Mouse (Mus musculus) forebrain, embryonic 12.5 days (tissue): ENCODE results near the gene Strip1. TPM values are rescaled to one million over a fixed set of nuclear protein-coding genes. Genes with fewer than 3 reads are reported as not detected.
A peak's percentile ranks its signal among the peaks of the same experiment; 100 is the strongest.

ENCODE experiments used
- ATAC-seq: fragments of 200-750 bp; cut with Nextera tagmentation; 2 replicates; pipeline ENCODE4 v1.8.0; 2017; ENCODE audit warnings: moderate TSS enrichment; ENCODE audit not compliant: low FRiP score
- H3K27ac ChIP-seq: fragments of 300-500 bp; sonication (generic); 2 replicates; pipeline ENCODE4 v1.5.1; 2016; ENCODE audit warnings: mild to moderate bottlenecking
- H3K27me3 ChIP-seq: fragments of 300-500 bp; sonication (generic); 2 replicates; pipeline ENCODE4 v1.6.1; 2016; ENCODE audit warnings: mild to moderate bottlenecking
- H3K36me3 ChIP-seq: fragments of 300-500 bp; sonication (generic); replicated peaks from 2 replicates; pipeline ENCODE4 v1.6.1; 2016; ENCODE audit warnings: mild to moderate bottlenecking
- H3K4me1 ChIP-seq: fragments of 300-500 bp; sonication (generic); 2 replicates; pipeline ENCODE4 v1.6.1; 2016
- H3K4me2 ChIP-seq: fragments of 300-500 bp; sonication (generic); 2 replicates; pipeline ENCODE4 v1.6.1; 2016; ENCODE audit warnings: mild to moderate bottlenecking, moderate library complexity
- H3K4me3 ChIP-seq: fragments of 300-500 bp; sonication (generic); replicated peaks from 2 replicates; pipeline ENCODE4 v1.5.1; 2016; ENCODE audit warnings: mild to moderate bottlenecking
- H3K9ac ChIP-seq: fragments of 300-500 bp; sonication (generic); 2 replicates; pipeline ENCODE4 v1.6.1; 2016; ENCODE audit warnings: mild to moderate bottlenecking
- H3K9me3 ChIP-seq: fragments of 300-500 bp; sonication (generic); 2 replicates; pipeline ENCODE4 v1.6.1; 2016
- WGBS: fragments of 180-500 bp; shearing (Covaris S2); methylation state at CpG from one replicate; pipeline ENCODE4 v1.1.7; 2016; 5-methylcytosine and 5-hydroxymethylcytosine counted together
- polyA plus RNA-seq: library from polyadenylated mRNA; unstranded; fragments of >200 nt; fragmentation: Nextera tagmentation; extraction: Ambion mirVana; gene quantifications from 2 replicates; pipeline ENCODE4 v1.2.1, GENCODE M21; 2016

Strip1 gene
- polyA plus RNA-seq, 1 experiment from 2014 or later: 115 TPM

GRCm38 (mm10) chr3:107624424-107624823, 7.1 kb downstream of the Strip1 start:
- no peak overlapping the region for H3K27ac ChIP-seq
- 95% methylated on average over 8 of the region's 8 CpGs for WGBS
- no peak for ATAC-seq
- no peak overlapping the region for H3K4me3 ChIP-seq
- H3K9ac ChIP-seq: no peak overlapping the region
- H3K4me1 ChIP-seq: peaks cover 7% of the 10 kb centered on the region
- peaks cover 91% of the 10 kb centered on the region for H3K36me3 ChIP-seq
- H3K4me2 ChIP-seq: no peak overlapping the region
- H3K27me3 ChIP-seq: no peaks in the 10 kb centered on the region
- no peaks in the 10 kb centered on the region for H3K9me3 ChIP-seq

GRCm38 (mm10) chr3:107622537-107622936, 9.0 kb downstream of the Strip1 start:
- no peak for ATAC-seq
- Histone ChIP-seq H3K9me3 (no peaks in the 10 kb centered on the region), H3K4me3 (no peak overlapping the region), H3K4me1 (no peaks in the 10 kb centered on the region), H3K9ac (no peak overlapping the region), H3K36me3 (peaks cover 96% of the 10 kb centered on the region), H3K27me3 (no peaks in the 10 kb centered on the region), H3K27ac (no peak overlapping the region), H3K4me2 (no peak overlapping the region)
- 97% methylated on average over 7 of the region's 7 CpGs for WGBS

- H3K4me1 ChIP-seq: no peaks in the 10 kb centered on the region
- H3K4me2 ChIP-seq: no peak overlapping the region
- no peaks in the 10 kb centered on the region for H3K9me3 ChIP-seq
- no peak overlapping the region for H3K9ac ChIP-seq
- peaks cover 96% of the 10 kb centered on the region for H3K36me3 ChIP-seq
- no peaks in the 10 kb centered on the region for H3K27me3 ChIP-seq
- no peak for ATAC-seq
- H3K4me3 ChIP-seq: no peak overlapping the region
- WGBS: 91% methylated on average over 21 of the region's 21 CpGs
- H3K27ac ChIP-seq: no peak overlapping the region
Observed at GRCm38 (mm10) chr3:107621286-107622075, 10.0 kb downstream of the Strip1 start.

- no peak overlapping the region for H3K4me2 ChIP-seq
- H3K27me3 ChIP-seq: no peaks in the 10 kb centered on the region
- no peak for ATAC-seq
- WGBS: 89% methylated on average over 6 of the region's 6 CpGs
- no peak overlapping the region for H3K9ac ChIP-seq
- H3K36me3 ChIP-seq: peaks cover 96% of the 10 kb centered on the region
- H3K4me3 ChIP-seq: no peak overlapping the region
- no peaks in the 10 kb centered on the region for H3K4me1 ChIP-seq
- H3K27ac ChIP-seq: no peak overlapping the region
- no peaks in the 10 kb centered on the region for H3K9me3 ChIP-seq
Observed at GRCm38 (mm10) chr3:107619911-107620310, 11.6 kb downstream of the Strip1 start.

GRCm38 (mm10) chr3:107617800-107618199, 13.7 kb downstream of the Strip1 start:
- Histone ChIP-seq H3K36me3 (peaks cover 96% of the 10 kb centered on the region), H3K4me3 (no peak overlapping the region), H3K27me3 (no peaks in the 10 kb centered on the region), H3K4me2 (no peak overlapping the region), H3K9me3 (no peaks in the 10 kb centered on the region), H3K27ac (no peak overlapping the region), H3K4me1 (no peaks in the 10 kb centered on the region), H3K9ac (no peak overlapping the region)
- ATAC-seq: no peak
- WGBS: 94% methylated on average over 3 of the region's 3 CpGs

- Histone ChIP-seq H3K9ac (no peak overlapping the region), H3K27me3 (no peaks in the 10 kb centered on the region), H3K27ac (no peak overlapping the region), H3K4me2 (no peak overlapping the region), H3K36me3 (peaks cover 76% of the 10 kb centered on the region), H3K4me3 (no peak overlapping the region), H3K4me1 (no peaks in the 10 kb centered on the region), H3K9me3 (no peaks in the 10 kb centered on the region)
- 89% methylated on average over 11 of the region's 11 CpGs for WGBS
- peak; percentile 50 for ATAC-seq
Observed at GRCm38 (mm10) chr3:107612902-107613525, 18.5 kb downstream of the Strip1 start.

- H3K4me1 ChIP-seq: no peaks in the 10 kb centered on the region
- H3K36me3 ChIP-seq: peaks cover 59% of the 10 kb centered on the region
- H3K4me2 ChIP-seq: no peak overlapping the region
- WGBS: 77% methylated on average over 4 of the region's 4 CpGs
- H3K27me3 ChIP-seq: no peaks in the 10 kb centered on the region
- no peak overlapping the region for H3K4me3 ChIP-seq
- no peaks in the 10 kb centered on the region for H3K9me3 ChIP-seq
- no peak overlapping the region for H3K9ac ChIP-seq
- H3K27ac ChIP-seq: no peak overlapping the region
- ATAC-seq: no peak
Observed at GRCm38 (mm10) chr3:107611394-107611793, 20.1 kb downstream of the Strip1 start.

GRCm38 (mm10) chr3:107609376-107609775, 22.1 kb downstream of the Strip1 start:
- no peaks in the 10 kb centered on the region for H3K27me3 ChIP-seq
- no peak overlapping the region for H3K9ac ChIP-seq
- H3K9me3 ChIP-seq: no peaks in the 10 kb centered on the region
- H3K36me3 ChIP-seq: peaks cover 39% of the 10 kb centered on the region
- no peak for ATAC-seq
- H3K4me1 ChIP-seq: no peaks in the 10 kb centered on the region
- 64% methylated on average over 3 of the region's 3 CpGs for WGBS
- H3K4me3 ChIP-seq: no peak overlapping the region
- H3K27ac ChIP-seq: no peak overlapping the region
- no peak overlapping the region for H3K4me2 ChIP-seq

- Histone ChIP-seq H3K27me3 (0 out of 2 replicates have a peak, but pooled peaks cover 3% of the 10 kb centered on the region), H3K27ac (no peak overlapping the region), H3K4me1 (no peaks in the 10 kb centered on the region), H3K4me2 (no peak overlapping the region), H3K4me3 (no peak overlapping the region), H3K36me3 (peaks cover 34% of the 10 kb centered on the region), H3K9ac (no peak overlapping the region), H3K9me3 (no peaks in the 10 kb centered on the region)
- no peak for ATAC-seq
- WGBS: 83% methylated on average over 4 of the region's 4 CpGs
Observed at GRCm38 (mm10) chr3:107608808-107609207, 22.7 kb downstream of the Strip1 start.

GRCm38 (mm10) chr3:107607221-107607620, 24.3 kb downstream of the Strip1 start:
- ATAC-seq: no peak
- H3K4me1 ChIP-seq: no peaks in the 10 kb centered on the region
- H3K9ac ChIP-seq: no peak overlapping the region
- H3K4me3 ChIP-seq: no peak overlapping the region
- 0 out of 2 replicates have a peak, but pooled peaks cover 6% of the 10 kb centered on the region for H3K27me3 ChIP-seq
- 90% methylated on average over 8 of the region's 8 CpGs for WGBS
- H3K4me2 ChIP-seq: no peak overlapping the region
- H3K27ac ChIP-seq: no peak overlapping the region
- no peaks in the 10 kb centered on the region for H3K9me3 ChIP-seq
- peaks cover 18% of the 10 kb centered on the region for H3K36me3 ChIP-seq

GRCm38 (mm10) chr3:107605304-107605703, 26.2 kb downstream of the Strip1 start:
- 5% methylated on average over 4 of the region's 4 CpGs for WGBS
- no peaks in the 10 kb centered on the region for H3K4me1 ChIP-seq
- ATAC-seq: peak; percentile 53
- H3K27ac ChIP-seq: no peak overlapping the region
- no peaks in the 10 kb centered on the region for H3K9me3 ChIP-seq
- H3K4me3 ChIP-seq: no peak overlapping the region
- H3K36me3 ChIP-seq: no peaks in the 10 kb centered on the region
- H3K4me2 ChIP-seq: no peak overlapping the region
- no peak overlapping the region for H3K9ac ChIP-seq
- peaks cover 21% of the 10 kb centered on the region for H3K27me3 ChIP-seq

- Histone ChIP-seq H3K9me3 (no peaks in the 10 kb centered on the region), H3K27me3 (peaks cover 71% of the 10 kb centered on the region)
Observed at GRCm38 (mm10) chr3:107600127-107600526, 31.4 kb downstream of the Strip1 start.

More at GRCm38 (mm10) chr3:107600127-107600526, 31.4 kb downstream of the Strip1 start:
- 35% methylated on average over 6 of the region's 6 CpGs for WGBS
- Histone ChIP-seq H3K36me3 (no peaks in the 10 kb centered on the region), H3K4me3 (no peak overlapping the region), H3K4me1 (peaks cover 21% of the 10 kb centered on the region), H3K9ac (0 out of 2 replicates have a peak overlapping the region, but pooled peaks have one; percentile 2), H3K4me2 (no peak overlapping the region), H3K27ac (no peak overlapping the region)
- no peak for ATAC-seq
